Mouse (Mus musculus) embryonic facial prominence, embryonic 12.5 days (tissue): Measurements from ENCODE around the gene Gpr84. TPM values are rescaled to one million over a fixed set of nuclear protein-coding genes. Genes with fewer than 3 reads are reported as not detected.

Experiments
- microRNA counts: library from miRNA; unstranded; fragments of <30 nt; microRNA quantifications from one replicate; lab custom pipeline; 2017
- microRNA-seq: library from miRNA; unstranded; fragments of <30 nt; microRNA quantifications from one replicate; pipeline ENCODE4, GENCODE M21; 2017
- polyA plus RNA-seq: library from polyadenylated mRNA; unstranded; fragments of >200 nt; fragmentation: Nextera tagmentation; extraction: Ambion mirVana; gene quantifications from 2 replicates; pipeline ENCODE4 v1.2.1, GENCODE M21; 2016

Gene Gpr84
- polyA plus RNA-seq, 1 experiment from 2014 or later, result 0.67 TPM

MicroRNA genes within 50 kb of the gene (microRNA counts, 519-probe panel; counts per million panel counts)
- 4,895 counts per million, percentile 86 among the panel's probes with 10 or more counts for microRNA mmu-miR-148b (lab: Ali Mortazavi, UCI)

Small RNA genes lying within 50 kb of the gene (microRNA-seq; reads per million reads assigned to microRNA genes)
- gene Mir148b (241 reads per million, percentile 64 among the genes with 10 or more reads in this experiment), gene Mir6963 (not detected)

Other genes starting within 250 kb of the Gpr84 start
- gene Smug1, start 143.5 kb downstream of the Gpr84 start, polyA plus RNA-seq, result 16.6 and 18.8 TPM in 2 replicates
- 173 and 176 TPM in 2 replicates for gene Cbx5, start 70.8 kb downstream of the Gpr84 start, polyA plus RNA-seq
- gene Hnrnpa1, start 70.2 kb downstream of the Gpr84 start, polyA plus RNA-seq, result 1,204 and 1,244 TPM in 2 replicates
- 4.9 and 5.2 TPM in 2 replicates for gene Nfe2, start 52.2 kb downstream of the Gpr84 start, polyA plus RNA-seq
- 257 and 268 TPM in 2 replicates for gene Copz1, start 37.9 kb downstream of the Gpr84 start, polyA plus RNA-seq
- 12.6 and 14.5 TPM in 2 replicates for gene Zfp385a, start 29.5 kb upstream of the Gpr84 start, polyA plus RNA-seq
- gene Itga5, start 56.2 kb upstream of the Gpr84 start, polyA plus RNA-seq, result 49.4 and 50.9 TPM in 2 replicates
- gene Gtsf1, start 119.9 kb upstream of the Gpr84 start, polyA plus RNA-seq, result not detected in 2 replicates
- gene Gtsf2, start 137.9 kb upstream of the Gpr84 start, polyA plus RNA-seq, result not detected in 2 replicates
- gene Nckap1l, start 143.2 kb upstream of the Gpr84 start, polyA plus RNA-seq, result 1.6 and 1.9 TPM in 2 replicates
- gene Pde1b, start 192.4 kb upstream of the Gpr84 start, polyA plus RNA-seq, result 8.2 and 9.1 TPM in 2 replicates
- gene Ppp1r1a, start 227.4 kb upstream of the Gpr84 start, polyA plus RNA-seq, result 21.1 and 22.6 TPM in 2 replicates